Mouse (Mus musculus) cortical plate, adult 2 months (tissue): Measurements from ENCODE around the gene Actl6a.

Source experiments
- CTCF ChIP-seq: fragments of 200-500 bp; IDR thresholded peaks from 2 replicates; pipeline ENCODE4 v1.5.1; 2011; ENCODE audit warnings: mild to moderate bottlenecking, control low read depth, low read length; ENCODE audit not compliant: insufficient read depth; ENCODE audit errors: extremely low read depth
- POLR2A ChIP-seq: fragments of 200-500 bp; IDR thresholded peaks from 2 replicates; pipeline ENCODE4 v1.6.1; 2011; ENCODE audit warnings: mild to moderate bottlenecking, low read length, control low read depth; ENCODE audit not compliant: insufficient read depth; ENCODE audit errors: extremely low read depth

DNA sequence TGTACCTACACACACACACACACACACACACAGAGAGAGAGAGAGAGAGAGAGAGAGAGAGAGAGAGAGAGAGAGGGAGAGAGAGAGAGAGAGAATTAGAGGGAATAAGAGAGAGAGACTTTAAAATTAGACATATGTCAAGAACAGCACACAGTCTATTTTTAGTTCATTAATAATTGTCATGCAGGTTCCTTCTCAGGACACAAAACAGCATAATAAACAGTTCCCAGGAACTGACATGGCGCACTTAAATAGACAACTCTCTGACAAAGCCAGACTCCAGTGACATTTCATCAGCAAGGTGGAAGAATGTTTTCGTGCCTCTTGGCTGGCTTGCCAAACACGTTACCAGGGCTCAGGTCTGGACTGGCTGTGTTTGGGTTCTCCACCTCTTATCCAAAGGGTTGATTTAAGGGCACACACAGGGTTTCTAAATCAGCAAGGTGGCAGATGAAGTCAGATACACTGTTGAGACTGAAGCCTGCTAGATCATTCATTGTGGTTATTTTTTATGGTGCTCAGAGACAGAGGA, 48.4 kb downstream of the Actl6a start:
- TF ChIP-seq POLR2A, result no peak
- TF ChIP-seq CTCF, result no peak
